Mouse (Mus musculus): ENCODE results near the gene Neurog3. TPM values are rescaled to one million over a fixed set of nuclear protein-coding genes. Genes with fewer than 3 reads are reported as not detected.

The Neurog3 gene
- polyA plus RNA-seq, 1 experiment from 2014 or later, result not detected

DNA sequence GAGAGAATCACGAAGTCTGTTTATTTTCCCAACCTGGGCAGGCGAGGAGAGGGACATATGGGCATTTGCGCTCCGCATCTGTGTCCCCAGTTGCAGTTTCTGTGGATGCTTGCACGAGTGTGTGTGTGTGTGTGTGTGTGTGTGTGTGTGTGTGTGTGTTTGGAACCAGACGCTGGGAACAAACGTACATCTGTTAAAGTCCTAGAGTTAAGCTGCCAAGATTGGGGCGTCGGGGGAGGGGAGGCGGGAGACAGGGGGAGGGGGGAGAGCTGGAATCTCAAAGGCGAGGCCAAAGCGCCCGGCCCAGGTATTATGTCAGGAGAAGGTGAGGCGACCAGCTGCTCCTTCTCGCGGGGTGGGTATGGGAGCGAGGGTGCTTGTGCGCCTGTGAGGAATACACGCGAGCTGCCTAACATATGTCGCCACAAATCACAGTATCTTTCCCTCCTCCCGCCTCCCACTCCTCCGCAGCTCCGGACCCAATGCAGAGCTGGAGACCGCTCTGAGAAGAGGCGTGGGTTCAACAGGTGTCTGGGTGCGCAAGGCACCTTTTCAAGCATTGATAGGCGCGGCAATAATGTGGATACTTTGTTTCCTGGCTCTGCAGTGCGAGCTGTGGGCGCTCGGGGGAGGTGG, 4.5 kb upstream of the Neurog3 start:
- DNase-seq (ENCODE audit: low spot score), result no peak
- under 1% methylated on average over 32 of the region's 32 CpGs for WGBS
- no peak for ATAC-seq (ENCODE audit: low FRiP score)
- H3K36me3 ChIP-seq (replicated peaks; ENCODE audit: control insufficient read depth, insufficient read depth), result no peaks in the 10 kb centered on the region
- H3K27ac ChIP-seq, result no peak overlapping the region
- H3K4me3 ChIP-seq (replicated peaks; ENCODE audit: low read length), result no peak overlapping the region
- peaks cover 6% of the 10 kb centered on the region; the same call in 1 of the 2 replicates for H3K4me1 ChIP-seq (replicated peaks; ENCODE audit: control insufficient read depth, insufficient read depth, low read length)
- no peaks in the 10 kb centered on the region for H3K9me3 ChIP-seq (ENCODE audit: control insufficient read depth, low read length)
- peak overlapping the region; percentile 40 for H3K4me2 ChIP-seq (replicated peaks)
- peaks cover 76% of the 10 kb centered on the region for H3K27me3 ChIP-seq (ENCODE audit: control insufficient read depth, insufficient read depth, low read length)
- H3K9ac ChIP-seq, result no peak overlapping the region

DNA sequence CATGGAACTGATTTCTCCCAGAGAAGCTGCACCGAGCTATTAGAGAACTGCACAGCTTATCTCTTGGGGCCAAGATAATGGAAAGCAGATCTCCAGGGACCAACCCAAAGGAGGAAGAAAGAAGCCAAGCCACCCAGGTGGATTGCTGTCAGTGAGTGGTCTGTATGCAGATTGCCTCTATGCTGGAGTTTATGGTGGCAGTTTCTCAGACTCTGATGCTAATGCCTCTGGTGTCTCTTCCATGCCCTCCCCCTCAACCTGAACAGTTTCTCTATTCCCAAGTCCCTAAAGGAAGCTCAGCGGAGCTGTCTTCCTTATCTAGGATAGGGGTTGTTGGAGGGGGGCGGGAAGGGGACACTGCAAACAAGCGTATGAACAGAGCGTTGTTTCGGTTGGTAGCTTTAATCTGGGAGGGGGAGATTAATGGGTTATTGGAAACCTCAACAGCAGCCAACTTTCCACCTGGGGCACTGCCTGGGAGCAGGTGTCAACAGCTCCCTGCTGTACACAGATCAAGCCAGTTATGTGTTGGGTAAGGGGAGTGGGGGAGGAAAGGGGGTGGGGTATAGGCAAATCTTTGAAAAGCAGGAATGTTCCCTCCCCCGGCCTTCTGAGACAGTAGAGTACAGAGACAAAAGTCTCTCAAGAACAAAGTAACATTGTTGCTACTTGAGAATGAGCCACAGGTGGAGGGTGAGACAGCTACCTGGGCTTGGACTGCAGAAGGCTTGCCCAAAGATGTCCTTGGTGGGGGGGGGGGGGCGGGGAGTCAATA, 3.0 kb downstream of the Neurog3 start:
- WGBS, result 8% methylated on average over 8 of the region's 8 CpGs
- no peaks in the 10 kb centered on the region for H3K36me3 ChIP-seq (replicated peaks; ENCODE audit: control insufficient read depth, insufficient read depth)
- H3K27me3 ChIP-seq (ENCODE audit: control insufficient read depth, insufficient read depth, low read length), result peaks cover 91% of the 10 kb centered on the region
- H3K4me3 ChIP-seq (replicated peaks; ENCODE audit: low read length), result no peak overlapping the region
- peaks cover 6% of the 10 kb centered on the region; the same call in 1 of the 2 replicates for H3K4me1 ChIP-seq (replicated peaks; ENCODE audit: control insufficient read depth, insufficient read depth, low read length)
- H3K9ac ChIP-seq, result no peak overlapping the region
- no peak for ATAC-seq (ENCODE audit: low FRiP score)
- no peak overlapping the region for H3K27ac ChIP-seq
- DNase-seq (ENCODE audit: low spot score), result no peak
- no peaks in the 10 kb centered on the region for H3K9me3 ChIP-seq (ENCODE audit: control insufficient read depth, low read length)
- no peak overlapping the region for H3K4me2 ChIP-seq (replicated peaks)

DNA sequence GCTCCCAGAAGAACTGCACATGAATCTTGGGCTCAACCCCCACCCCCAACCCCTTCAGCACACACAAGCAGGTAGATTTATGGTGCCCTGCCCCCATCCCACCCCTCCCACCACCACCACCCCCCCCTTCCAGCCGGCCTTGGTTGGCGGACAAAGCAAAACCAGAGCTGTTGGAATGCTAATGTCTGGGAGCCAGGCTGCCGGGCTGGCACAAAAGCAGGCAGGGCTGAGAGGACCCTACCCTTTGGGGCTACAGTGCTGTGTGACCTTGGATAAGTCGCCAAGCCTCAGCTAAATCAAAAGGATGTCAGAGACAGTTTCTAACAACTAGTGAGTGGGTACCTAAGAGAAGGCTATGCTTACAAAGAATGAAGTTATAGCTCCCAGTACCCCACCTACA, 4.3 kb downstream of the Neurog3 start:
- Histone ChIP-seq H3K4me2 (replicated peaks) (no peak overlapping the region), H3K27me3 (ENCODE audit: control insufficient read depth, insufficient read depth, low read length) (peaks cover 84% of the 10 kb centered on the region)
- 4% methylated on average over 4 of the region's 4 CpGs for WGBS

DNA sequence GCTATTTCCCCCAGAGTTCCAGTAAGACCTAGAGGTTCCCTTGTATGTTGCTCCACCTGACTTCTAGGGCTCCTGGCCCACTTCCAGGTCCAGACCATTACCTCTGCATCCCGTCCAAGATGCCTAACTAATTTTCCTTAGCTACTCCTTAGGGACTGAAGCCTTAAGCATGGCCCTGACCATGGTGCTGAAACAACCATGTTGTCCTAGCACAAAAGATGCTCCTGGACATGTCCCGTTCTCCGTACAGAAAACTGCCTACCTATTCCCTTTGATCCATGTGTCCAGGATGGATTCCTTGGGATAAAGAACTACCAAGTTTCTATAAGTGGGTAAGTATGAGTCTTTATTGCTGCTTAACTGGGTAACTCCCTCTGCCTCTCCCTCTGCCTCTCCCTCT, 5.2 kb downstream of the Neurog3 start:
- Histone ChIP-seq H3K4me3 (replicated peaks; ENCODE audit: low read length) (no peak overlapping the region), H3K36me3 (replicated peaks; ENCODE audit: control insufficient read depth, insufficient read depth) (no peaks in the 10 kb centered on the region), H3K9me3 (ENCODE audit: control insufficient read depth, low read length) (no peaks in the 10 kb centered on the region), H3K4me2 (replicated peaks) (no peak overlapping the region), H3K4me1 (replicated peaks; ENCODE audit: control insufficient read depth, insufficient read depth, low read length) (0 out of 2 replicates have a peak, but pooled peaks cover 2% of the 10 kb centered on the region), H3K27ac (no peak overlapping the region), H3K9ac (no peak overlapping the region), H3K27me3 (ENCODE audit: control insufficient read depth, insufficient read depth, low read length) (peaks cover 75% of the 10 kb centered on the region)
- no peak for DNase-seq (ENCODE audit: low spot score)
- 32% methylated on average over 3 of the region's 3 CpGs for WGBS
- no peak for ATAC-seq (ENCODE audit: low FRiP score)

More for the DNA sequence above, 4.3 kb downstream of the Neurog3 start:
- Histone ChIP-seq H3K4me1 (replicated peaks; ENCODE audit: control insufficient read depth, insufficient read depth, low read length) (peaks cover 6% of the 10 kb centered on the region; the same call in 1 of the 2 replicates), H3K27ac (no peak overlapping the region), H3K9me3 (ENCODE audit: control insufficient read depth, low read length) (no peaks in the 10 kb centered on the region), H3K9ac (no peak overlapping the region), H3K36me3 (replicated peaks; ENCODE audit: control insufficient read depth, insufficient read depth) (no peaks in the 10 kb centered on the region), H3K4me3 (replicated peaks; ENCODE audit: low read length) (no peak overlapping the region)
- ATAC-seq (ENCODE audit: low FRiP score) (no peak), DNase-seq (ENCODE audit: low spot score) (no peak)

DNA sequence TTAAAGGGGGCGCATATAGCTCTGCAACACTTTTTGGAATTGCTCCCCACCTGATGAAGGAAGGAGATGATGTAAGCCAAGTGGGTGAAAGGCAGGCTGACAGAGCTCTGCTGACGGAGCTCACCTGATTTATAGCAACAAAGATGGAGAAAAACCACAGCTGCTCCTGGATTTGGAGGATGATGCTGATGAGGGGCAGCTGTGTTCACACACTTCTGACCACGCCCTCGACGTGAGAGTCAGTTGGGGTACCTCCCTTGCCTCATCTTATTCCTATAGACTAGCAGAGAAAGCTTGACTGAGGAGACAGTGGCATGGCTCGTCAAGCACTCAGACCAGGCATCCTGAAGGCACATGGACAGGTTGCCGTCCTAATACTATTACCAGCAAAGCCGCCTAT, 10.9 kb downstream of the Neurog3 start, which contains the start of gene Fam241b:
Gene Fam241b (minus strand): TSS at position 101 of the 400 bp plus-strand sequence.
- H3K4me2 ChIP-seq (replicated peaks), result no peak within 1 kb of the TSS
- no peak for ATAC-seq (ENCODE audit: low FRiP score)
- no peak for DNase-seq (ENCODE audit: low spot score)
- H3K27me3 ChIP-seq (ENCODE audit: control insufficient read depth, insufficient read depth, low read length), result peaks cover 38% of the 10 kb centered on the region
- no peak within 1 kb of the TSS for H3K27ac ChIP-seq
- H3K4me1 ChIP-seq (replicated peaks; ENCODE audit: control insufficient read depth, insufficient read depth, low read length), result no peaks in the 10 kb centered on the region
- WGBS, result 68% methylated on average over 8 of the region's 8 CpGs
- H3K4me3 ChIP-seq (replicated peaks; ENCODE audit: low read length), result no peak within 1 kb of the TSS
- H3K36me3 ChIP-seq (replicated peaks; ENCODE audit: control insufficient read depth, insufficient read depth), result no peaks in the 10 kb centered on the region
- H3K9ac ChIP-seq, result no peak within 1 kb of the TSS
- H3K9me3 ChIP-seq (ENCODE audit: control insufficient read depth, low read length), result no peaks in the 10 kb centered on the region

DNA sequence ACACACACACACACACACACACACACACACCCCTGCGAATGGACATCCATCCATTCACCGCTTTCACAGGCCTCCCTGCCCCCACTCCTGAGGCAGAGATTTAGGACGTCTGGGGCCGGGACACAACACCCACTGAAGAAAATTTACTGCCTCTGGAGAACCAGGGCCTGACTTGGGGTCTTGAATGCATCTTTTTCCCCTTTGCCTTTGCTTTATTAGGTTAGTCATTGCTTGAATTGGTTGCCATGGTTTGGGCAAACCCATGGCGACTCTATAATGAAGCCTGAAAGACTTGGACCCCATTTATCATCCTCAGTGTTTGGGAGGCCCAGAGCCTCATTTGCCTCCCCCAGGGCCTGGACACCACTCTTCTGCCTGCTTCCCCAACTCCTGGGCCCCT, 13.1 kb downstream of the Neurog3 start:
- no peak overlapping the region for H3K9ac ChIP-seq
- no peak overlapping the region for H3K4me2 ChIP-seq (replicated peaks)
- H3K36me3 ChIP-seq (replicated peaks; ENCODE audit: control insufficient read depth, insufficient read depth), result no peaks in the 10 kb centered on the region
- H3K4me3 ChIP-seq (replicated peaks; ENCODE audit: low read length), result no peak overlapping the region
- no peak for ATAC-seq (ENCODE audit: low FRiP score)
- WGBS, result 19% methylated on average over 5 of the region's 5 CpGs
- no peaks in the 10 kb centered on the region for H3K4me1 ChIP-seq (replicated peaks; ENCODE audit: control insufficient read depth, insufficient read depth, low read length)
- H3K9me3 ChIP-seq (ENCODE audit: control insufficient read depth, low read length), result no peaks in the 10 kb centered on the region
- no peak overlapping the region for H3K27ac ChIP-seq
- no peak for DNase-seq (ENCODE audit: low spot score)
- H3K27me3 ChIP-seq (ENCODE audit: control insufficient read depth, insufficient read depth, low read length), result peaks cover 45% of the 10 kb centered on the region

DNA sequence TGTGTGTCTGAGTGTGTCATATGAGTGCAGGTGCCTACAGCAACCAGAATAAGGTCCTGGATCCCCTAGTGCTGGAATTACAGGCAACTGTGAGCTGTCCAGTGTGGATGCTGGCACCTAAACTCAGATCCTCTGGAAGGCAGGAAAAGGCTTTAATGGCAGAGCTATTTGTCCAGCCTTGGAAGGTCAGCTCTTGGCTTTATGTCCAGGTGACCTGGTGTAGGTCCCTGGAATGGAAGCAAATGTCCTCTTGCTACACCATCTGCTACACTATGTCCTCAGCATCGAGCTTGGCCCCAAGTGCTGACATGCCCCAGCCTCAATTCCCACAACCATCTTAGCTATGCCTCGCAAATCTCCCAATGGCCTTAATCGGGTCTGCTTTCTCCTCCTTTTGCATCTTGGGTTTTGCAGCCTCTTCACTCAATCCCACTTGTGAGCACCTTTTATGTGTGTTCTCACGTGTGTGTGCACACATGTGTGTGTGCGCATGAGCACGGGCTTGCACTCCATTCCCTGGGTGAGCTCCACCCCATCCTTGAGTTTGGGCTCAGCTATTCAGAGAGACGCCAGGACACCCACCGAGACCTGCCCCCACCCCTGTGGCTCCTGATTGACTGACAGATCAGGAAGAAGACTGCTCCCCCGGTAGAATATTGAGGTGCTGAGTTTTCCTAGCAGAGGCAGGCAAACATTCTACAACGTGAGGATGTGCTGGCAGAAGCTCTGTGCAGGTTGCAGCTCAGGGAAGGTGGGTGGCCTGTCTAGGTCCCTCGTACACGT, 14.8 kb downstream of the Neurog3 start:
- no peak for DNase-seq (ENCODE audit: low spot score)
- H3K9ac ChIP-seq, result no peak overlapping the region
- no peak for ATAC-seq (ENCODE audit: low FRiP score)
- H3K4me1 ChIP-seq (replicated peaks; ENCODE audit: control insufficient read depth, insufficient read depth, low read length), result no peaks in the 10 kb centered on the region
- no peak overlapping the region for H3K4me3 ChIP-seq (replicated peaks; ENCODE audit: low read length)
- H3K36me3 ChIP-seq (replicated peaks; ENCODE audit: control insufficient read depth, insufficient read depth), result no peaks in the 10 kb centered on the region
- H3K27me3 ChIP-seq (ENCODE audit: control insufficient read depth, insufficient read depth, low read length), result peaks cover 54% of the 10 kb centered on the region
- 44% methylated on average over 12 of the region's 12 CpGs for WGBS
- no peak overlapping the region for H3K27ac ChIP-seq
- no peaks in the 10 kb centered on the region for H3K9me3 ChIP-seq (ENCODE audit: control insufficient read depth, low read length)
- no peak overlapping the region for H3K4me2 ChIP-seq (replicated peaks)

DNA sequence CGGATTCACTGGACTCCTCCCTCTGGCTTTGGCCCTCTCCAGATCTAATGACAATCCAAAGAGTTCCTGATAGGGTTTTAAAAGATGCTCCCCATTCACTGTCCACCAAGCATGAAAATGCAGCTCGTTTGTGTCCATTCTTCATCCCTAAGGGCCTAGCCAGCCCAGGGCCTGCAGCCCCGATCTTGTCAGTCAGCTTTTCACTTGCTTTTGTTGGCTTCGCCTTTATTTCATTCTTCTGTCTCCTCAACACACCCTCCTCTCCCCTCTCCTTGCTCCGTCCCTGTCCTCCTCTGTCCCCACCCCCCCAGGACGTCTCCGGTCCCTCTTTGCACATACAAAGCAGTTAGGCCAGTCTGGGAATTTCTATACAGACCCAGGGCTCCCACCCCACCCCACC, 17.0 kb downstream of the Neurog3 start:
- no peaks in the 10 kb centered on the region for H3K36me3 ChIP-seq (replicated peaks; ENCODE audit: control insufficient read depth, insufficient read depth)
- DNase-seq (ENCODE audit: low spot score), result no peak
- H3K4me2 ChIP-seq (replicated peaks), result no peak overlapping the region
- peaks cover 49% of the 10 kb centered on the region for H3K27me3 ChIP-seq (ENCODE audit: control insufficient read depth, insufficient read depth, low read length)
- H3K9me3 ChIP-seq (ENCODE audit: control insufficient read depth, low read length), result peaks cover 6% of the 10 kb centered on the region
- H3K9ac ChIP-seq, result no peak overlapping the region
- ATAC-seq (ENCODE audit: low FRiP score), result no peak
- 17% methylated on average over 7 of the region's 7 CpGs for WGBS
- no peak overlapping the region for H3K4me3 ChIP-seq (replicated peaks; ENCODE audit: low read length)
- H3K4me1 ChIP-seq (replicated peaks; ENCODE audit: control insufficient read depth, insufficient read depth, low read length), result no peaks in the 10 kb centered on the region
- no peak overlapping the region for H3K27ac ChIP-seq

DNA sequence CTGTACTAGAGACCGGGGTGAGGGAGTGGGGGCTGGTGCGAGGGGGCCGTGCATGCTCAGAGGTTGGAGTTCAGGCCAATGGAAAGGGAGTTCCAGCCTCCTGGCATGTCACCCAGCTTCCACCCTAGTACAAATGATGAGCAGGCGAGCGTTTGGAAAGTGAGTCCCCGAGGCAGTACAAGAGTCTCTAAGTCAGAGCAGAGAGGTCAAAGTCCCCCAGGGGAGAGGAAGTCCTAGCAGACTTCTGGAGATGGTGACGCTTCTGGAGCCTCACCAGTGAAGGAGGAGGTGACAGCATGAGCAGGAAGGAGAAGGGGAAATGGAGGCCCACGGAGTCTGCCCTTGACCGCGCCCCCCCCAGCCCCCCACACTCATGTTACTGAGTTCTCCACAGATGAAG, 29.5 kb downstream of the Neurog3 start:
- Histone ChIP-seq H3K4me1 (replicated peaks; ENCODE audit: control insufficient read depth, insufficient read depth, low read length) (no peaks in the 10 kb centered on the region), H3K27me3 (ENCODE audit: control insufficient read depth, insufficient read depth, low read length) (0 out of 2 replicates have a peak, but pooled peaks cover 5% of the 10 kb centered on the region), H3K4me3 (replicated peaks; ENCODE audit: low read length) (no peak overlapping the region), H3K4me2 (replicated peaks) (no peak overlapping the region), H3K36me3 (replicated peaks; ENCODE audit: control insufficient read depth, insufficient read depth) (no peaks in the 10 kb centered on the region), H3K9me3 (ENCODE audit: control insufficient read depth, low read length) (0 out of 2 replicates have a peak, but pooled peaks cover 5% of the 10 kb centered on the region), H3K27ac (no peak overlapping the region), H3K9ac (no peak overlapping the region)
- ATAC-seq (ENCODE audit: low FRiP score) (no peak), DNase-seq (ENCODE audit: low spot score) (no peak)
- 37% methylated on average over 10 of the region's 10 CpGs for WGBS

Measured in hindbrain, embryonic 14.5 days (tissue).